Mouse (Mus musculus) liver, embryonic 11.5 days (tissue): ENCODE data around the gene Fam19a3. TPM values are rescaled to one million over a fixed set of nuclear protein-coding genes. Genes with fewer than 3 reads are reported as not detected.

Experiments
- ATAC-seq: fragments of 200-750 bp; cut with Nextera tagmentation; replicated peaks from 2 replicates; pipeline ENCODE4 v1.8.0; 2017; ENCODE audit warnings: moderate number of reproducible peaks, mild to moderate bottlenecking, moderate TSS enrichment, moderate library complexity; ENCODE audit not compliant: low FRiP score
- DNase-seq: peaks from one replicate; pipeline ENCODE4 v3.0.0-alpha.2; 2017; ENCODE audit warnings: low spot score
- H3K27ac ChIP-seq: fragments of 300-500 bp; sonication (generic); 2 replicates; pipeline ENCODE4 v1.5.1; 2014; ENCODE audit warnings: mild to moderate bottlenecking, low read depth, low read length, control low read depth
- H3K27me3 ChIP-seq: fragments of 300-500 bp; sonication (generic); replicated peaks from 2 replicates; pipeline ENCODE4 v1.6.1; 2014; ENCODE audit warnings: low read length, mixed read lengths; ENCODE audit not compliant: control insufficient read depth, insufficient read depth
- H3K36me3 ChIP-seq: fragments of 300-500 bp; sonication (generic); 2 replicates; pipeline ENCODE4 v1.6.1; 2014; ENCODE audit warnings: mild to moderate bottlenecking, low read length, moderate library complexity, mixed read lengths; ENCODE audit not compliant: control insufficient read depth, insufficient read depth
- H3K4me1 ChIP-seq: fragments of 300-500 bp; sonication (generic); replicated peaks from 2 replicates; pipeline ENCODE4 v1.6.1; 2014; ENCODE audit warnings: low read length, mixed read lengths; ENCODE audit not compliant: control insufficient read depth, insufficient read depth
- H3K4me2 ChIP-seq: fragments of 300-500 bp; sonication (generic); 2 replicates; pipeline ENCODE4 v1.6.1; 2014; ENCODE audit warnings: mild to moderate bottlenecking, control low read depth, moderate library complexity
- H3K4me3 ChIP-seq: fragments of 300-500 bp; sonication (generic); 2 replicates; pipeline ENCODE4 v1.5.1; 2014; ENCODE audit warnings: low read depth, low read length, control low read depth
- H3K9ac ChIP-seq: fragments of 300-500 bp; sonication (generic); 2 replicates; pipeline ENCODE4 v1.6.1; 2014; ENCODE audit warnings: low read depth, low read length, control low read depth
- H3K9me3 ChIP-seq: fragments of 300-500 bp; sonication (generic); 2 replicates; pipeline ENCODE4 v1.6.1; 2016; ENCODE audit warnings: low read length, inconsistent platforms, mixed read lengths; ENCODE audit not compliant: control insufficient read depth
- WGBS: fragments of 180-500 bp; shearing (Covaris S2); extraction: QIAGEN DNeasy Blood & Tissue Kit; methylation state at CpG from one replicate; pipeline ENCODE4 v1.1.7; 2014; 5-methylcytosine and 5-hydroxymethylcytosine counted together
- polyA plus RNA-seq: library from polyadenylated mRNA; unstranded; fragments of >200 nt; fragmentation: Nextera tagmentation; extraction: Ambion mirVana; gene quantifications from 2 replicates; pipeline ENCODE4 v1.2.1, GENCODE M21; 2014

Fam19a3 gene
- polyA plus RNA-seq, 1 experiment from 2014 or later, result not detected

DNA sequence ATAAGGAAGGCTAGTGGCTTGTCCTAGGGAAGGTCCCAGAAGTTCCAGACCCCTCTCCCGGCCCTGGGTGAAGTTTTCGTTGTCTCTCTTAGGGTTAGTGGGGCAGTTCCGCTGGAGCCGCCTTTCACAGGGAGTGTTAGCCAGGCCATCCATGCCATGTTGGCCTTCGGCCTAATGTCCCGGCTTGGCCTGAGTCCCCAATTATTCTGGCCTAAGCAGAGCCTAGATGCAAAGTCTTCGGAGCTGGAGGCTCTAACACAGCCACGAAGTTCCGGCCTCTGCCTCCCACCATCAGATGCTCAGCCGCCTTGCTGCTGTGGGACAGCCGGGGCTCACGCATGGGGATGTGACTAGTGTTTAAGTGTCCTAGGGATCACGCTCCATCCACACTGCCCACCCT is 8.2 kb upstream of the Fam19a3 start:
- H3K4me3 ChIP-seq, result peak overlapping the region; percentile 55
- H3K9ac ChIP-seq, result peak overlapping the region; percentile 66
- peaks cover 33% of the 10 kb centered on the region for H3K4me1 ChIP-seq
- 0 out of 2 replicates have a peak, but pooled peaks cover 2% of the 10 kb centered on the region for H3K36me3 ChIP-seq
- H3K27ac ChIP-seq, result no peak overlapping the region; the same call in 1 of the 2 replicates
- WGBS, result 51% methylated on average over 13 of the region's 13 CpGs
- DNase-seq, result peak; percentile 37
- peak overlapping the region; percentile 85 for H3K4me2 ChIP-seq
- H3K27me3 ChIP-seq, result peaks cover 6% of the 10 kb centered on the region; the same call in 1 of the 2 replicates
- ATAC-seq, result no peak
- H3K9me3 ChIP-seq, result no peaks in the 10 kb centered on the region

DNA sequence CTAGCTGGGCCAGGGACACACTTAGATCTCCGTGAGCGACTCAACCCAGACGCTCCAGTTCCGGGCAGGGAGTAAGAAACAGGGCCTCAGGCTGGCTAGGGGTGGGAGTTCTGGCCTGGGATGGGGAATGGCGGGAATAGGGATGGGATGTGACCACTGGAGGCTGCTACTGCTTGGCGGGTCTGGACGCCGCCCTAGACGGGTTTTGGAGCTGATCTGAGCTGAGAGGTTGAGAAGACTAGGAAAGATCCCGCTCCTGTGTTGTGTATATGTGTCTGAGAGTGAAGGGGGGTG is 7.6 kb upstream of the Fam19a3 start:
- H3K27ac ChIP-seq, result peak overlapping the region; percentile 6; the same call in 1 of the 2 replicates
- WGBS, result 12% methylated on average over 10 of the region's 10 CpGs
- peak; percentile 67 for DNase-seq
- peaks cover 6% of the 10 kb centered on the region; the same call in 1 of the 2 replicates for H3K27me3 ChIP-seq
- H3K4me1 ChIP-seq, result peaks cover 29% of the 10 kb centered on the region
- peak overlapping the region; percentile 85 for H3K4me2 ChIP-seq
- 0 out of 2 replicates have a peak, but pooled peaks cover 2% of the 10 kb centered on the region for H3K36me3 ChIP-seq
- ATAC-seq, result peak; percentile 4; the same call in 1 of the 2 replicates
- peak overlapping the region; percentile 55 for H3K4me3 ChIP-seq
- no peaks in the 10 kb centered on the region for H3K9me3 ChIP-seq
- H3K9ac ChIP-seq, result peak overlapping the region; percentile 66

DNA sequence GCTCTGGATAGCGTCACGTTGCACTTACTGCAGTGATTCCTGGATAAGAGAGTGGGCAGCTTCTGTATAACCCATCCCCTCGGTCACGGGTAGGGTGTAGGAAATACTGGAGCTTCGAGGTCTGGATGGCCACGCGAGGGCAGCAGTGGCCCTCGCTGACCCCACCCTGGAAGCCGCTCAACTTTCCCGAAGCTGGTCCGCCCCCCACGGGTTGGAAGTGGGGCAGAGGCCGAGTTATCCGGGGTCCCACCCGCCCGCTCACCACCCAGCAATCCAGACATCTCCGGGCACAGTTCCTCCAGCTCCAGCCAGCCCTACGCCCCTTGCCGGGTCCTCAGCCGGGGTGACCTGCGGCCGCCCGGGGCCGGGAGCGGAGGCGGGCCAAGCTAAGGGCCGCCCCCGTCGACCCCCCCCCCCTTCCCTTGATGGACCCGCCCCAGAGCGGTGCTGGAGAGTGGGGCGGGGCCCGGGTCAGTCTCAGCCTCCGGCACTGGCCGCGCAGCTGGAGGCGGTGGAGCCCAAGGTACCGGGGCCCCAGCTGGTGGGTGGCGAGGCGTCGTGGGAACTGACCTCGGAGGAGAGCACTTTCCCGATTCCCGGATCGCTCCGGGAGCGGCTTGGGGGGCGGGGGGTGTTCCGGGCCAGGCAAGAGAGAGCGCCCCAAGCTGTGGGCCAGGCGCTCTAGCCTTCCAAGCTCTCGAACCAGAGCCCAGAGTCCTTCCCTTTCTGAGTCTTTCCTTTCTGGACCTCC is 7.1 kb upstream of the Fam19a3 start:
- H3K4me2 ChIP-seq, result peak overlapping the region; percentile 85
- H3K4me1 ChIP-seq, result peaks cover 24% of the 10 kb centered on the region
- under 1% methylated on average over 47 of the region's 52 CpGs for WGBS
- 0 out of 2 replicates have a peak, but pooled peaks cover 2% of the 10 kb centered on the region for H3K36me3 ChIP-seq
- H3K27ac ChIP-seq, result peak overlapping the region; percentile 6
- H3K9ac ChIP-seq, result peak overlapping the region; percentile 66
- ATAC-seq (peak; percentile 79), DNase-seq (peak; percentile 80)
- H3K9me3 ChIP-seq, result no peaks in the 10 kb centered on the region
- H3K27me3 ChIP-seq, result peaks cover 8% of the 10 kb centered on the region
- H3K4me3 ChIP-seq, result peak overlapping the region; percentile 55

DNA sequence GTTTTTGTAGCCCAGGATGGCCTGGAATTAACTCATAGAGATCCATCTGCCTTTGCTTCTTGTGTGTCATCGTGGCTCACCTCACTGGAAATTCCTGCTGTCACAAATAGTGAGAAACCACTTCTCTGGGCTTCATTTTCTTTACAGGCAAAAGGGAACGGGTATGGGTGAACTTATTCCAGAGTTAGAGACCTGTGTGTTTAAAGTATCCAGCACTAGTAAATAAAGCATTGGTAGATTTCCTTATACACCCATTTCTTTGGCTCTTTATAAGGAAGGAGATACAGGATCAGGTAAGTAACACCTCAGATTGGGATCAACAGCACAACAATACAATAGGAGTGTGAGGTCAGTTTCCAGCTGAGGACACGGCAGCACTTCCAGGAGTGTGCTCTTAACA is 6.4 kb upstream of the Fam19a3 start, which contains the start of gene Rhoc:
TSS of gene Rhoc (plus strand) at position 301 of the 400 bp plus-strand sequence.
- DNase-seq, result no peak
- H3K9ac ChIP-seq, result peak within 1 kb of the TSS; percentile 66
- WGBS, result 49% methylated on average over 3 of the region's 3 CpGs
- H3K4me2 ChIP-seq, result peak within 1 kb of the TSS; percentile 85
- H3K9me3 ChIP-seq, result no peaks in the 10 kb centered on the region
- H3K27me3 ChIP-seq, result peaks cover 15% of the 10 kb centered on the region
- peak within 1 kb of the TSS; percentile 6 for H3K27ac ChIP-seq
- no peak for ATAC-seq
- H3K4me3 ChIP-seq, result peak within 1 kb of the TSS; percentile 55
- H3K36me3 ChIP-seq, result 0 out of 2 replicates have a peak, but pooled peaks cover 2% of the 10 kb centered on the region
- peaks cover 18% of the 10 kb centered on the region for H3K4me1 ChIP-seq

DNA sequence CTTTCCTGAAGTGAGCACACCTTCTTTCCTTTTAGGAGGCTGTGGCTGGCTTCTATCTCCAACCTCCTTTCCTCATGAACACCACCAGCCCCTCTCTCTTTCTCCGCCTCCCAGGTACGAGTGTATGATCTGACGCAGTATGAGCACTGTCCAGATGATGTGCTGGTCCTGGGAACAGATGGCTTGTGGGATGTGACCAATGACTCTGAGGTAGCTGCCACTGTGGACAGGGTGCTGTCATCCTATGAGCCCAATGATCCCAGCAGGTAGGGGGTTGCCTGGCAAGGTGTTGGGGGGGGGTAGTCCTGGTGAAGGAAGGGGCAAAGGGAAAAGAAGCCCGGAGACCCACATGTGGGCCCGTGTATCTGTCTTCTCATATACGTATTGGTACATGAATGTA is 3.6 kb upstream of the Fam19a3 start:
- Histone ChIP-seq H3K36me3 (no peaks in the 10 kb centered on the region), H3K4me1 (peaks cover 15% of the 10 kb centered on the region), H3K27me3 (peaks cover 43% of the 10 kb centered on the region), H3K27ac (no peak overlapping the region), H3K9ac (no peak overlapping the region), H3K4me3 (no peak overlapping the region), H3K4me2 (no peak overlapping the region), H3K9me3 (no peaks in the 10 kb centered on the region)
- WGBS, result 84% methylated on average over 6 of the region's 6 CpGs
- no peak for DNase-seq
- ATAC-seq, result no peak

DNA sequence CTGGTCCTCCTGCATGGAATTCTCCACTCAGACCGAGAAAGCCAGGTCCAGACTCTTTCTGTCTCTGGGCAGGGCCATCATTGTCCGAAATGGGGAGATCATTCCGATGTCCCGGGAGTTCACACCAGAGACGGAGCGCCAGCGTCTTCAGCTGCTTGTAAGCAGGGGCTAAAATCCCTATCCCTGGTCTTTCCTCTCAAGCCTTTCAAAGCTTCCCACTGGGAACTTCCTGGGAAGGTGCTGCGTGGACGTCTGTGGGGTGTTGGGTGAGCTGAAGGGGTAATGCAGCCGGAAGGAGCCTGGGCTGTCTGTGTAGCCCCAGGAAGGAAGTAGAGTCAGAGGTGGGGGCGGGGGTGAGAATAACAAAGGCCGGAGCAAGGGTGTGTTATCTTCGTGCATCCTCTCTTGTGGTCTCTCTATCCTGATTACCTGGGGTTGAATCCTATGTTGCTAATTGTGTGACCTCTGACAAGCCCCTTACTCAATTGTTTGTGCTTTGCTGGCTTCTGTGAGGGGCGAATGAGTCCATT is 2.4 kb upstream of the Fam19a3 start:
- 18% methylated on average over 14 of the region's 14 CpGs for WGBS
- no peaks in the 10 kb centered on the region for H3K36me3 ChIP-seq
- H3K27me3 ChIP-seq, result peaks cover 50% of the 10 kb centered on the region
- ATAC-seq (no peak), DNase-seq (no peak)
- no peak overlapping the region for H3K27ac ChIP-seq
- H3K4me1 ChIP-seq, result peaks cover 10% of the 10 kb centered on the region
- no peak overlapping the region for H3K9ac ChIP-seq
- no peaks in the 10 kb centered on the region for H3K9me3 ChIP-seq
- H3K4me2 ChIP-seq, result 0 out of 2 replicates have a peak overlapping the region, but pooled peaks have one; percentile 2
- no peak overlapping the region for H3K4me3 ChIP-seq

DNA sequence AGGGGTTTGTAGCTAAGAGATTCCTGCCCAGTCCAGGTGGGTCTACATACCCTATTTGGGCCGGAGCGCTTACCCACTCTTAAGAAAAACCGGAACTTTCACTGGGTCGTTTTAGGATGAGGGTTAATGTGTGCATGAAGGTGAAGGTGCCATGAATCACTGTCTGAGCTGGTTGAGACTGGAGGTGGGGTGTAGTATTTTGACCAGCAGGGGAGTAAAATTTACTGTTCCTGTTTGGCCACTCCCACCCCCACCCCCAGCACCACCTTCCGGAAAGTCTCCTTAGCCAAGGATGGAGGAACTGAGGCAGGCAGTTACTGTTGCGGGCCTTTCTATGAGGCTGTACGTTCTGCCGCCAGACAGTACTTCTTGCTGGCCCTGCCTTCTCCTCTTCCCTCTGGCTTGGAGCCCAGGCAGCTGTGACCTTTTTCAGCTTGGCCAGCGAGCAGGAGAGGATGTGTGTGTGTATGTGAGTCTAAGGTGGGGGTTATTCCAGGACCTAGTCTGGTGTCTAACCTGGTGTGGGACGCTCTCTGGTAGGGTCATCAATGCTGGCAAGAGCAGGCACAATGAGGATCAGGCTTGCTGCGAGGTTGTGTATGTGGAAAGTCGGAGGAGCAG is 531 bp upstream of the Fam19a3 start:
- Histone ChIP-seq H3K4me3 (peak overlapping the region; percentile 63; the same call in 1 of the 2 replicates), H3K4me2 (peak overlapping the region; percentile 99), H3K4me1 (peaks cover 10% of the 10 kb centered on the region), H3K27me3 (peaks cover 68% of the 10 kb centered on the region), H3K9ac (no peak overlapping the region), H3K9me3 (no peaks in the 10 kb centered on the region), H3K36me3 (no peaks in the 10 kb centered on the region), H3K27ac (no peak overlapping the region)
- 19% methylated on average over 12 of the region's 12 CpGs for WGBS
- ATAC-seq (no peak), DNase-seq (peak; percentile 28)

DNA sequence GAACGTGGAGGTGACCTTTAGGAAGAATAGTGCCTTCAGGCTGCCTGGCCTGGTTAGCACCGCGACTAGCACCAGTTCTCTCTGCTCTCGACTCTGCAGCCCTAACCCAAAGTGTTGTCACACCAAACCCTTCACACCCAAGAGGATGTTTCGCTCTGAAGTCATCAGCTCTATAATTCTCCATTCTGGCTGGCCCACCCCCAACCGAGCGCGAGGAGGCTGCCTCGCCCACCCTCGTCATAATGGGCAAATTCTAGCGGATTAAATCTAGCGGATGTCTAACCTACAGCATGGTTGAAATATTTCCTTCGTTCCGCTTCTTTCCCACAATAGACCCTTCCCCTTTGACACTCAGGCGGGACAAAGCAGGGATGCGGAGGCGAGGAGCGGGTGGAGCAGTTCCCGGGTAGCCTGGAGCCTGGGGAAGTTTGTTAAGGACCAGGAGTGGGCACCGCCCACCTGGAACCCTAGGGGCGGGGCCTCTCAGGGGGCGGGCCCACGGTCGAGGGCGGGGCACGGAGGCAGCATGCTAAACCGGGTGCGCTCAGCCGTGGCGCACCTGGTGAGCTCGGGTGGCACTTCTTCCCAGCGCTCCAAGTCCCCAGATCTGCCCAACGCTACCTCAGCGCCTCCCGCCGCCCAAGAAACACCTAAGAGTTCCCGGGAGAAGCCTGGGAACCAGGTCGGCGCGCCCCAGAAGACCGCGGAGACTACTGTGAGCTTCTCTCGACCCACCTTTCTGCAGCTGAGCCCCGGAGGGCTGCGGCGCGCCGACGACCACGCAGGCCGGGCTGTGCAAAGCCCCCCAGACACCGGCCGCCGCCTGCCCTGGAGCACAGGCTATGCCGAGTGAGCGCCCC is 849 bp downstream of the Fam19a3 start, which contains the start of gene Ppm1j:
TSS of gene Ppm1j (plus strand) at position 496 of the 860 bp plus-strand sequence.
- peak within 1 kb of the TSS; percentile 44 for H3K9ac ChIP-seq
- H3K27me3 ChIP-seq, result peaks cover 82% of the 10 kb centered on the region
- H3K4me2 ChIP-seq, result peak within 1 kb of the TSS; percentile 99
- ATAC-seq (peak; percentile 76), DNase-seq (peak; percentile 67)
- no peaks in the 10 kb centered on the region for H3K36me3 ChIP-seq
- H3K4me1 ChIP-seq, result peaks cover 10% of the 10 kb centered on the region
- no peaks in the 10 kb centered on the region for H3K9me3 ChIP-seq
- H3K4me3 ChIP-seq, result peak within 1 kb of the TSS; percentile 63
- no peak within 1 kb of the TSS for H3K27ac ChIP-seq
- WGBS, result under 1% methylated on average over 56 of the region's 56 CpGs
